Mouse (Mus musculus): ENCODE data around the gene Mreg. TPM values are rescaled to one million over a fixed set of nuclear protein-coding genes. Genes with fewer than 3 reads are reported as not detected.

Mreg gene
- total RNA-seq, 2 experiments from 2014 or later, result 0.93 to 1.1 TPM

GRCm38 (mm10) chr1:72145041-72145440 lies 67.1 kb downstream of the Mreg start:
- ATAC-seq (replicated peaks; ENCODE audit: poor library complexity, severe bottlenecking), result no peak

GRCm38 (mm10) chr1:72144426-72144825 lies 67.7 kb downstream of the Mreg start:
- ATAC-seq (replicated peaks; ENCODE audit: poor library complexity, severe bottlenecking), result peak; percentile 25

DNA sequence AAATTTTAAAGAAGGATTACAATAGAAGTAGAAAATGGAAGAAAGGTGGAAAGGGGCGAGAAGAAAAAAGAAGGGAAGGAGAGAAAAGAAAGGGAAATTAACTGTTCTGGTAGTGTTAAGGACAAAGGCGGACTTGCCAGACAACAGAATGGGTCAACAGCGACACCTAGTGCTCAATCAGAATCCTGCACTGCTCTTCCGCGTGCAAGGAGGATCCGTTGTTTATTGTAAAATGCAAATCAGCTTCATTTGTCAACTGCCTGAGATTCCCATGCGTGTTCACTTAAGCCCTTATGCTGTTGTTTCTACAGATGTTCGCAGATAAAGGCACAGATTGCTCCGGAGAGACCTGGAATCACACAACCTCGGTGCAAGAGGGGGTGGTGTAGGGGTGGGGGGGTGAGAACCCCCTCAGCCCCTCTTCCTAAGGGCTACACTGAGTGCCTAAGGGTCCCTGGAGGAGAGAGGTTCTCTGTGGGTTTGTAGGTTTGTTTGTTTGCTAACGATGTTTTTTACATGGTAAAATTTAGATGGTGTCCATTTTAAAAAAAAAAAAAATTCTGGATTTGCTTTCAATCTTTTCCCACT lies 70.1 kb downstream of the Mreg start:
- ATAC-seq (replicated peaks; ENCODE audit: poor library complexity, severe bottlenecking), result peak; percentile 93

GRCm38 (mm10) chr1:72136101-72136500 lies 76.0 kb downstream of the Mreg start:
- no peak for ATAC-seq (replicated peaks; ENCODE audit: poor library complexity, severe bottlenecking)

- ATAC-seq (replicated peaks; ENCODE audit: poor library complexity, severe bottlenecking), result peak; percentile 100
Observed at GRCm38 (mm10) chr1:72134534-72134933, 77.6 kb downstream of the Mreg start.

- peak; percentile 100 for ATAC-seq (replicated peaks; ENCODE audit: poor library complexity, severe bottlenecking)
Observed at GRCm38 (mm10) chr1:72123434-72124297, 88.4 kb downstream of the Mreg start.

GRCm38 (mm10) chr1:72121608-72122185 lies 90.4 kb downstream of the Mreg start:
- ATAC-seq (replicated peaks; ENCODE audit: poor library complexity, severe bottlenecking), result no peak

DNA sequence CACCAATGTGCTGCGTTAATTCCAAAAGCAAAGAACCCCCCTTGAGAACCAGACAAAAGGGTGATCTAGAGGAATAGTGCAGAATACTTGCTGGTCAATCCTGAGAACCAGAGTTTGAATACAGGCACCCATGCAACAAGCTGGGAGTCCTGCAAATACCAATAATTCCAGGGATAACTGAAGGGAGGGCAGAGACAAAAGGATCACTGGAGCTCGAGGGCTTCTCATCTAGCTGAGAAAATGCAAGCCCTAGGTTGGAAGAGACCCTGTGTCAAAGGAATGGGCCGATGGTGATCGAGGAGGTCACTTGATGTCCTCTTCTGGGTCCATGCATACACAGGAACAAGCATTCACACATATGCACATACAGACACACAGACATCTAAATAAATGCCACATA lies 92.1 kb downstream of the Mreg start:
- no peak for ATAC-seq (replicated peaks; ENCODE audit: poor library complexity, severe bottlenecking)

DNA sequence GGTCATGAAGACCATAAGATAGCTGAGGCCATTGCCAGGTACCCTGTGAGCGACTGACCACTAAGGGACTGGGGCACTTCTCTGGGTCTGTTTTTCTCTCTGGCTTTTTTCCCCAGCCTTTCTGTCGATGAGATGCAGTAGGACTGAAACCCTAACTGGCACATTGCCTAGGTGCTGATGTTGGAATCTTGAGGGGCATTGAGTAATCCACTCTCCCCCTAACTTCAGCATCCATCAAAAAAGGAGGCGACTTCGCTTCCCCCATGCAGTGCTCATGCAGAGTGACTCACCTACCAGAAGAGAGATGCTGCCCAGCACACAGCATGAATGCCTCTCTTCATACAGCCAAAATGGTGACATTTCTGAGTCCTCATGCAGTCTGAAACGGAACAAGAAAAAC lies 97.9 kb downstream of the Mreg start:
- no peak for ATAC-seq (replicated peaks; ENCODE audit: poor library complexity, severe bottlenecking)

Other genes starting within 250 kb of the Mreg start
- 13.6 and 14.8 TPM in 2 replicates for gene Pecr, start 72.0 kb upstream of the Mreg start, total RNA-seq (2014; fragmentation: Nextera tagmentation)
- 9.5 and 10.1 TPM in 2 replicates for gene Pecr, start 72.0 kb upstream of the Mreg start, total RNA-seq (2017)
- gene Tmem169, start 72.1 kb upstream of the Mreg start, total RNA-seq (2014; fragmentation: Nextera tagmentation), result not detected in 2 replicates
- 0.22 TPM in 1 of 2 replicates, not detected in the other for gene Tmem169, start 72.1 kb upstream of the Mreg start, total RNA-seq (2017)
- gene Xrcc5, start 95.1 kb upstream of the Mreg start, total RNA-seq (2014; fragmentation: Nextera tagmentation), result 1.8 TPM in 2 replicates
- 6.5 and 8.1 TPM in 2 replicates for gene Xrcc5, start 95.1 kb upstream of the Mreg start, total RNA-seq (2017)

Data from granulocyte monocyte progenitor cell, adult 5-6 weeks (primary cell).